Mouse (Mus musculus): ENCODE results near the gene Hdac7.

The Hdac7 gene

DNA sequence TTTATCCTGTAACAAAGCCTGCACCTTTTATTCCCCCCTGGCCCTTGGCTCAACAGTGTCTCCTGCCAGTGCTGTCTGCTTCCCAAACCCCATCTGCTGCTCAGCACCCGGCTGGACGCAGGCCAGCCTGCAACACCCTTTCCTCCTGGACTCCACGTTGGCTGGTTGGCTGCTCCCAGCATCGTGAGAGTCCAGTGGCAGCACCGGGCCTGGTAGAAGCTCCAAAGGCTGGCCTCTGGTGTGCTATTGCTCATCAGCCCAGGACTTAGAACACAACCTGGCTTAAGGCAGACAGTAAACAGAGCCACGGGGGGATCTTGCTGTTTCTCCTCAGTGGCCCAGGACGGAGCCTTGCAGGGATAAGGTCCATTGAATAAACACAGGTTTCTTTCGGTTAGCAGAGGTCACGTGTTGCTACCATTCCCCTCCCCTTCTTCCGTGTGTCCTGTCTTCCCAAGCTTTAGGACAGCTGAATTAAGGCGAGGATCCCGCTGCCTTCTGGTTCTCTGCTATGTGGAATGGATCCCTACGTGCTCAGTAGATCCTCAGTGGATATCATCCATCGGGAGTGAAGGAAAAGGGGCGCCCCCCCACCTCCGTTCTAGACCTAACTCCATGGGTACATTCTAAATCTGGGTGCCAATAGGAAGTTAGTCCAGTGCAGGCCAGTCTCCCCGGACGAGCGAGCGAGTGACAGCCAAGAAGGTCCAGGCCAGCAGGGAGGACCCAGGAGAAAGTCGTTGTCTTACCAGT is 30.7 kb downstream of the Hdac7 start:
- DNase-seq, result peak; percentile 68

- DNase-seq, result no peak
Observed at GRCm38 (mm10) chr15:97812875-97813274, 31.4 kb downstream of the Hdac7 start.

GRCm38 (mm10) chr15:97812126-97812525 is 32.2 kb downstream of the Hdac7 start:
- DNase-seq, result peak; percentile 79

DNA sequence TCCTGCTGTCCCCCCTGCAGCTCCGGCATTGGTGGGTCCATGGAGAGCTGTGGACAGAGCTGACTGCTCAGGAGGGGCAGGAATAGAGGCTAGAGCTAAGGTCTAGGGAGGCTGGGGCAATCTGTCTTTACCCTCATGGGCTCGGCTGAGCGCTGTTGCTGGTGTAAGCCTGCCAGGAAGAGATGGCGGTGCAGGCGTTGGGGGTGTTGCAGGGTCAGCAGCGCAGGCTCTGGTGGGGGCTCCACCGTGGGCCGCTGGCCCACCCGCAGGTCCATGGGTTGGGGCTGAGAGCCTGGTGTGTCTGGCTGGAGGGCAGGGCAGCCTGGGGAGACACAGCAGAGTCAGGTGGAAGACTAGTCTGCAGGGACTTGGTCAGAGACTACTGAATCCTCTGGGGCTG is 33.0 kb downstream of the Hdac7 start:
- no peak for DNase-seq

DNA sequence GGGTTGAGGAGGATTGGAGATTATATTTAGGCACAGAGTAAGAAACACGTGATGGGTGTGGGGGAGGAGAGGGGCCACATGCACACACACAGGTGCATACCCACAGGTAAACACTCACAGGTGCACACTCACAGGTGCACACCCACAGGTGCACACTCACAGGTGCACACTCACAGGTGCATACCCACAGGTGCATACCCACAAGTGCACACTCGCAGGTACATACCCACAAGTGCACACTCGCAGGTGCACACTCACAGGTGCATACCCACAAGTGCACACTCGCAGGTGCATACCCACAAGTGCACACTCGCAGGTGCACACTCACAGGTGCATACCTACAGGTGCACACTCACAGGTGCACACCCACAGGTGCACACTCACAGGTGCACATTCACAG is 33.9 kb downstream of the Hdac7 start:
- no peak for DNase-seq

- DNase-seq, result peak; percentile 80
Observed at GRCm38 (mm10) chr15:97809942-97810341, 34.4 kb downstream of the Hdac7 start.

- no peak for DNase-seq
Observed at GRCm38 (mm10) chr15:97809206-97809605, 35.1 kb downstream of the Hdac7 start.

DNA sequence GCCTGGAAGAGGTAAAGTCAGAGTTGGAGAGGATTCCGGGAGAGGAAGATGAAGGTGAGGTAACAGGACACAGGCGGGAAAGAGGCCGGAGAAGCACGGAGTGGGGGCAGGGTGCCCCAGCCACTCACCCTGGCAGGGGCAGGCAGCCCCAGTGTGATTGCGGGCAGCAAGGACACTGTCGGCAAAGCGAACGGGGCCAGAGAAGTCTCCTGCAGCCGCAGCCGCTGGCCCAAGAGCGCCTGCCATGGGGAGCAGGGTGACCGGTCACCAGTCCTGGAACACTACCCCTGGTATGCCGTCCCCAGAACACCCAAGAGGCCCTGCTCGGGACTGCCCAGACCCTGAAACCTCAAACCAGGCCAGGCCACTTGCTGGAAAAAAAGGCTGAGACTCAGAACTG is 35.8 kb downstream of the Hdac7 start:
- no peak for DNase-seq

GRCm38 (mm10) chr15:97807867-97808266 is 36.4 kb downstream of the Hdac7 start:
- no peak for DNase-seq

DNA sequence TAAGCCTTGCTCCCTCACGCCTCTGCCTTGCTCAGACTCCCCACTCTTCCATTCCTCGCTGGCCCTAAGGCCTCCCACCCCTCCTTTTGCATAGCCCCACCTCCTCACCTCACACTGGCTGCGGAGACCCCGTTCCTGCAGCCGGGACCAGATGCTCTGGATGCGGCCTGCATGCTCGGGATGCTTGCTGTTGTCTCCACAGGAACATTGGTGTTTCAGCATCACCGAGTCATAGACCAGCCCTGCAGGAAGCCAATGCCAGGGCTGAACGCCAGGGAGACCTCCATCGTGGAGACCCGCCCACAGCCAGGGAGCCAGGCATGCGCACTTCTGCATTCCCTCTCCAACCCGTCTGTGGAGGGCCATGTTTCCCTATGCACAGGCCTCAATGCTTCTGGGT is 41.7 kb downstream of the Hdac7 start:
- no peak for DNase-seq

DNA sequence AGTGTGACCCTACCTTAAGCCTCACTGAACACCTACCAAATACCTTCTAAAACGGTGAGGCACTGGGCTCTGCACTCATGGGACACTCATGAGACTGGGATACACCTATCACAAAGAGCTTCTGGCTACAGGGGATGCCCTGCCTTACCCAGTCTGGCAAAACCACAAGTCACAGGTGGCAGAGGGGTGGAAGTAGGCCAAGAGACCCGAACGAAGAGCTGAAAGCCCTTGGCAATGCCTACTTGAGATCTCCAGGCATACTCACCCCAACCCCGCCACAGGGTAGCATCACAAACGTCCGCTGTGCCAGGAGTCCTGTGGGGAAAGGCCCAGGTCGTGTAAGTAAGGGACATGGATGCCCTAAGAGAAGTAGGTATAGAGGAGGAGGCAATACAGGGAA is 42.5 kb downstream of the Hdac7 start:
- no peak for DNase-seq

DNA sequence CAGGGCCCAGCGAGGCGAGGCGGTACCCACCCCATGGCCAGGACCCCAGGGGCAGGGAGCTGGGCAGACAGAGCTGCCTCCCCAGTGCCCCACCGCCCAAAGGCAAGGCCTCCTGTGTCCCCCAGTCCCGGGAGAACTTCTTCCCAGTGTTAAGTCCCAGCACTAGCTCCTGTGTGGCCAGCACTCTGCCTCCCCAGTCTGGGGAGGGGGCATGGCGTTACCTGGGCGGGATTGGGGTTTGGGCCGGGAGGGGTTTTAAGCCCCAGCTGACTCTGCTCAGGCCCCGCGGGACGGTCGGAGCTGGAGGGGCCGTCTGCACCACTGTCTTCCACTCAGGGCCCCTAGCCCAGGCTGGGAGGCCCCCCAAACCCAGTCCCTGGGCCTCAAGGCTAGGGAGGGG is 43.4 kb downstream of the Hdac7 start:
- DNase-seq, result no peak

DNA sequence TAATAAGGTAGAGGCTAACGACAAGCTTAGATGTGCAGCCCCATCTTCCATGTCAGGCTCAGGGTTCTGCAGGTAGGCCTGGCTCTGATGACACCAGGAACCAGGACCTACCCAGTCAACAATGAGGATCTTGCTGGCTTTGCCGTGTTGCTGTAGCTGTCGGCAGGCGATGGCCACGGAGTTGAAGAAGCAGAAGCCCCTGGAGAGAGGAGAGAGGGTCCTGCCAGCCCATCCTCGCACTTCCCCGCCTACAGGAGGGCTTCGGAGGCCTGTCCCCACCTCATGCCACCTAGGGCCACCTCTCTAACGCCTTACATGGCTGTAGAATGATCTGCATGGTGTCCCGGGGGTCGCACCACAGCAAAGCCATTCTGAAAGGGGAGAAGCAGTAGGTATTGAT is 44.9 kb downstream of the Hdac7 start:
- no peak for DNase-seq

- no peak for DNase-seq
Observed at GRCm38 (mm10) chr15:97798134-97798533, 46.2 kb downstream of the Hdac7 start.

- no peak for DNase-seq
Observed at GRCm38 (mm10) chr15:97796674-97797310, 47.5 kb downstream of the Hdac7 start.

- no peak for DNase-seq
Observed at GRCm38 (mm10) chr15:97795559-97796235, 48.6 kb downstream of the Hdac7 start.

GRCm38 (mm10) chr15:97794268-97794667 is 50.0 kb downstream of the Hdac7 start:
- DNase-seq, result no peak

GRCm38 (mm10) chr15:97793386-97794153 is 50.7 kb downstream of the Hdac7 start:
- no peak for DNase-seq

GRCm38 (mm10) chr15:97791126-97791700 is 53.1 kb downstream of the Hdac7 start:
- no peak for DNase-seq

- peak; percentile 67 for DNase-seq
Observed at GRCm38 (mm10) chr15:97789761-97790505, 54.4 kb downstream of the Hdac7 start.

- DNase-seq, result peak; percentile 57
Observed at GRCm38 (mm10) chr15:97788821-97789220, 55.5 kb downstream of the Hdac7 start.

Measured in kidney, adult 18-20 months (tissue).